Mouse (Mus musculus) CH12.LX (cell line): ENCODE data around the gene Ppp2r5c.

Experiments used
- CHD1 ChIP-seq: IDR thresholded peaks from 2 replicates; pipeline ENCODE4 v1.6.1; 2012; ENCODE audit warnings: low read depth, low read length, improper control_type of control experiment, inconsistent platforms
- CHD2 ChIP-seq: IDR thresholded peaks from 2 replicates; pipeline ENCODE4 v1.6.1; 2011; ENCODE audit warnings: low read length, improper control_type of control experiment
- CTCF ChIP-seq, 2 experiments: IDR thresholded peaks in 1 of 2; conservative IDR thresholded peaks in 1 of 2; 2 replicates each; pipeline ENCODE4 v1.5.1; 2011 to 2012; ENCODE audit warnings: low read depth in 2 of 2, low read length in 2 of 2, improper control_type of control experiment in 1 of 2, inconsistent platforms in 1 of 2, mild to moderate bottlenecking in 1 of 2, moderate library complexity in 1 of 2
- EP300 ChIP-seq: IDR thresholded peaks from 2 replicates; pipeline ENCODE4 v1.6.1; 2011; ENCODE audit warnings: low read length, improper control_type of control experiment
- MAX ChIP-seq: IDR thresholded peaks from 2 replicates; pipeline ENCODE4 v1.6.1; 2011; ENCODE audit warnings: low read length, improper control_type of control experiment
- MXI1 ChIP-seq: IDR thresholded peaks from 2 replicates; pipeline ENCODE4 v1.6.1; 2011; ENCODE audit warnings: mild to moderate bottlenecking, low read depth, low read length, improper control_type of control experiment
- NELFE ChIP-seq: IDR thresholded peaks from 2 replicates; pipeline ENCODE4 v1.6.1; 2011; ENCODE audit warnings: low read depth, low read length, improper control_type of control experiment
- POLR2A ChIP-seq: IDR thresholded peaks from 2 replicates; pipeline ENCODE4 v1.6.1; 2011; ENCODE audit warnings: low read depth, mild to moderate bottlenecking, improper control_type of control experiment, low read length
- RAD21 ChIP-seq: IDR thresholded peaks from 2 replicates; pipeline ENCODE4 v1.6.1; 2011; ENCODE audit warnings: low read depth, mild to moderate bottlenecking, low read length, improper control_type of control experiment, moderate library complexity
- SIN3A ChIP-seq: IDR thresholded peaks from 2 replicates; pipeline ENCODE4 v1.6.1; 2012; ENCODE audit warnings: low read length, improper control_type of control experiment, inconsistent platforms
- USF1 ChIP-seq: IDR thresholded peaks from 2 replicates; pipeline ENCODE4 v1.6.1; 2014; ENCODE audit warnings: low read depth, mild to moderate bottlenecking, inconsistent platforms, low read length, improper control_type of control experiment
- ZKSCAN1 ChIP-seq: IDR thresholded peaks from 2 replicates; pipeline ENCODE4 v1.6.1; 2012; ENCODE audit warnings: low read depth, inconsistent platforms, low read length, improper control_type of control experiment, borderline replicate concordance
- ZNF384 ChIP-seq: IDR thresholded peaks from 2 replicates; pipeline ENCODE4 v1.6.1; 2012; ENCODE audit warnings: low read depth, low read length, improper control_type of control experiment, inconsistent platforms

- TF ChIP-seq USF1 (no peak), EP300 (no peak), ZKSCAN1 (no peak), CHD2 (no peak), CTCF (conservative IDR thresholded peaks at IDR 0.05 in 1 of 2, IDR thresholded peaks at IDR 0.05 in 1 of 2; ENCODE audit: low read depth in 2 of 2, low read length in 2 of 2) (no peak), POLR2A (no peak), MXI1 (no peak), SIN3A (no peak), MAX (no peak), RAD21 (no peak), NELFE (no peak), CHD1 (no peak), ZNF384 (no peak)
These were observed 100.7 kb downstream of the Ppp2r5c start for GRCm38 (mm10) chr12:110547573-110547972.
